Mouse (Mus musculus): ENCODE results near the gene Olfr430.
A peak's percentile ranks its signal among the peaks of the same experiment; 100 is the strongest.
"Not testable (repeated sequence)": the region's sequence is repeated elsewhere in the genome, so short reads cannot be mapped to it uniquely, and the experiment has no call there.

The Olfr430 gene

DNA sequence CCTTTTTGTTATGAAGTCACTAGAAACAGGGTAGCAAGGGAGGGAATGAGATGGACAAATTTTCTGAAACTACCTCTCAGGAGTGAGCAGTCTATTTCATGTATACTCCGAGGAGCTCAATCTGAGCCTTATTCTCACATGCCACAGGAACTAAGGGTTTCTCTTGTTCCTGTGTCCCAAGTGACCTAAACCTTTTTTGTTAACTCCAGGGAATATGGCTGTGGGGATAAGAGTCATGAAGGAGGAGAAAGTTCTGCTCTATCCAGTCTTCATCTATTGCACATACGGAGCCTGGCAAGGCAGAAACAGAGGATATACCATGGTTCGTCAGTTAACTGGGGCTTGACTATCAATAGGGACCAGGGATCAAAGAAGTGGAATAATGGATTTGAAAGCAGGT is at the start of gene Olfr430:
Olfr430 (plus strand) TSS at position 301 of the 400 bp plus-strand sequence.
- Histone ChIP-seq H3K27me3 (ENCODE audit: control insufficient read depth, insufficient read depth, low read length, poor library complexity, severe bottlenecking) (no peaks in the 10 kb centered on the region), H3K36me3 (ENCODE audit: control insufficient read depth, insufficient read depth, low read length, poor library complexity, severe bottlenecking) (no peaks in the 10 kb centered on the region)
- DNase-seq (ENCODE audit: low read depth, low spot score), result no peak

GRCm38 (mm10) chr1:174031698-174032097 is 34.7 kb upstream of the Olfr430 start, which contains the start of gene Ifi205:
Gene Ifi205 (minus strand): TSS chr1:174031810.
- no peak for DNase-seq (ENCODE audit: low read depth, low spot score)
- H3K27me3 ChIP-seq (ENCODE audit: control insufficient read depth, insufficient read depth, low read length, poor library complexity, severe bottlenecking), result no peaks in the 10 kb centered on the region
- H3K36me3 ChIP-seq (ENCODE audit: control insufficient read depth, insufficient read depth, low read length, poor library complexity, severe bottlenecking), result no peaks in the 10 kb centered on the region

- H3K27me3 ChIP-seq (ENCODE audit: control insufficient read depth, insufficient read depth, low read length, poor library complexity, severe bottlenecking), result no peaks in the 10 kb centered on the region
- no peaks in the 10 kb centered on the region for H3K36me3 ChIP-seq (ENCODE audit: control insufficient read depth, insufficient read depth, low read length, poor library complexity, severe bottlenecking)
- no peak for DNase-seq (ENCODE audit: low read depth, low spot score)
Measured at GRCm38 (mm10) chr1:174035841-174036240, 30.6 kb upstream of the Olfr430 start.

DNA sequence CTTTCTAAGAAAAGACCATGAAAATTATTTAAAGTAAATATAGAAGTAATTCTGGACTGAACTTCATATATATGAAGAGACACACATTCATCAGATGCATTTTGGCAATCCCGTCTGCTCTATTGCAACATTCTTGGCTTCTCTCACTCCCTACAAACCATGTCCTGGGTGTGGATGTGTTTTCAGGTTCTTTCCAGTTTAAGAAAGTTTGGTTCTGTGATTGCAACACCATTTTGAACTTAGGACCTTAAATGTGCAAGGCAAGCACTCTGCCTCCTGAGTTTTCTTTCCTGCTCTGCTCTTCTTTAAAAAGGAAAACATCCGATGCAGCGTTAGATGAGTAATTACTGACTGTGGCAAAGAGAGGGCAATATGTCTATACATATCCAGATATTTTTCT is 27.9 kb upstream of the Olfr430 start:
- no peaks in the 10 kb centered on the region for H3K36me3 ChIP-seq (ENCODE audit: control insufficient read depth, insufficient read depth, low read length, poor library complexity, severe bottlenecking)
- no peak for DNase-seq (ENCODE audit: low read depth, low spot score)
- no peaks in the 10 kb centered on the region for H3K27me3 ChIP-seq (ENCODE audit: control insufficient read depth, insufficient read depth, low read length, poor library complexity, severe bottlenecking)

DNA sequence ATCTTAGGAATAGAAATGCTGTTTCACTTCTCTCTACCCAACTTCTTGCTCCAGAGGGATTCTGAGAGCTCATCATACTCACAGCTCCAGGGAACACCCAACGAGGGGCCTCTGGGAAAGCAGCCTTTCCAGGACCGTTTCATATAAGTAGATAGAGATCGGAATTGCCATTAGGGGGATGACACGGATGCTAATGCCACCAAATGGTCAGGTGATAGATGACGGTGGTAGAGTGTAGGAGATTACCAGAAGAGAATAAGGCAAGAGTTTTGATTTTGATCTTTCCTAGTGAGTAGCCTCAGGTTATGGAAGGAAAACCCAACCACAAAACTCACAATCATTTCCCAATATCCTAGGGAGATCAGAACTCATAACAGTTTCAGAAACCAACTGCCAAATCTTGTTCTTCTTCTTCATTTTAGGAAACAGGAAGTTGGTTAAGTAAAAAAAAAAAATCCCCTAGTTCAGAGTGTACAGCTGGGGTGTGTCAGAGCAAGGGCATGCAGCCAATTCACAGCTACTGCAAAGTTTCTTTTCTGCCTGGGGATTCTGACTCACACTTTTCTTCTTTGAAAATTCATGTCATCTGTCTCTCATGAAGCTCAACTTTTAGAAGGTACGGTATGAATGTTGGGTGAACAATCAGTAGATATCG is 25.8 kb upstream of the Olfr430 start, which contains the start of gene Olfr433:
Olfr433 (plus strand) TSS at position 183 of the 655 bp plus-strand sequence.
- Histone ChIP-seq H3K27me3 (ENCODE audit: control insufficient read depth, insufficient read depth, low read length, poor library complexity, severe bottlenecking) (no peaks in the 10 kb centered on the region), H3K36me3 (ENCODE audit: control insufficient read depth, insufficient read depth, low read length, poor library complexity, severe bottlenecking) (no peaks in the 10 kb centered on the region)
- peak; percentile 75 for DNase-seq (ENCODE audit: low read depth, low spot score)

DNA sequence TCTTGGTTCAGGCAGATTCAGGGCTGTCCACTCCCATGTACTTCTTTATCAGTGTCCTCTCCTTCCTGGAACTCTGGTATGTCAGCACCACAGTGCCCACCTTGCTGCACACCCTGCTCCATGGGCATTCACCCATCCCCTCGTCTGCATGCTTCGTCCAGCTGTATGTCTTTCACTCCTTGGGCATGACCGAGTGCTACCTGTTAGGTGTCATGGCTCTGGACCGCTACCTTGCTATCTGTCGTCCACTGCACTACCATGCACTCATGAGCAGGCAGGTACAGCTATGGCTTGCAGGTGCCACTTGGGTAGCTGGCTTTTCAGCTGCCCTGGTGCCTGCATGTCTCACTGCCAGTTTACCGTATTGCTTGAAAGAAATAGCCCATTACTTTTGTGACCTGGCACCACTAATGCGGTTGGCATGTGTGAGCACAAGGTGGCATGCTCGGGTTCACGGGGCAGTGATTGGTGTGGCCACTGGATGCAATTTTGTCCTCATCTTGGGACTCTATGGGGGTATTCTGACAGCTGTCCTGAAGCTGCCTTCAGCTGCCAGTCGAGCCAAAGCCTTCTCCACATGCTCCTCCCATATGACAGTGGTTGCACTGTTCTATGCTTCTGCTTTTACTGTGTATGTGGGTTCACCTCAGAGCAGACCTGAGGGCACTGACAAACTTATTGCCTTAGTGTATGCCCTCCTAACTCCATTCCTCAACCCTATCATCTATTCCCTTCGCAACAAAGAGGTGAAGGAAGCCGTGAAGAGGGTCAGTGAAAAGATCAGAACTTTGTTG is 24.1 kb upstream of the Olfr430 start:
- not testable (repeated sequence) for H3K27me3 ChIP-seq (ENCODE audit: control insufficient read depth, insufficient read depth, low read length, poor library complexity, severe bottlenecking); DNase-seq (ENCODE audit: low read depth, low spot score); H3K36me3 ChIP-seq (ENCODE audit: control insufficient read depth, insufficient read depth, low read length, poor library complexity, severe bottlenecking)

DNA sequence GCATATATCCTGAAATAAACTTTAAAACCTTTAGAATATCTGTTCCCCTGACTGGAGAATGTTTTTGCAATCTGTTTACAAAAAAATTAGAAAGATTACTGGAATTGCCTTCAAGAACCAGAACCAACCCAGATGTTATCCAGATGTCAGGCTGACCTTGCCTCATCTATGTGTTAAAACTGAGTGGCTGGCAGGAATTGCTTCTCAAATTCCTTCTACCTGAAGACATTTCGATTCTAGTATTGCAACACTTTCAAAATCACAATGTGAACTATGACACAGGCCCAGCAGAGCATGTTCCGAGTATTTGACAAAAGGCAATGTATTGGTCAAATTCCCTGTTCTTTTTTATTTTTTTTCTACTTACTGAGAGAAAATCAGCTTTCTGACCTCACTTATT is 22.0 kb upstream of the Olfr430 start:
- no peak for DNase-seq (ENCODE audit: low read depth, low spot score)
- Histone ChIP-seq H3K36me3 (ENCODE audit: control insufficient read depth, insufficient read depth, low read length, poor library complexity, severe bottlenecking) (no peaks in the 10 kb centered on the region), H3K27me3 (ENCODE audit: control insufficient read depth, insufficient read depth, low read length, poor library complexity, severe bottlenecking) (no peaks in the 10 kb centered on the region)

DNA sequence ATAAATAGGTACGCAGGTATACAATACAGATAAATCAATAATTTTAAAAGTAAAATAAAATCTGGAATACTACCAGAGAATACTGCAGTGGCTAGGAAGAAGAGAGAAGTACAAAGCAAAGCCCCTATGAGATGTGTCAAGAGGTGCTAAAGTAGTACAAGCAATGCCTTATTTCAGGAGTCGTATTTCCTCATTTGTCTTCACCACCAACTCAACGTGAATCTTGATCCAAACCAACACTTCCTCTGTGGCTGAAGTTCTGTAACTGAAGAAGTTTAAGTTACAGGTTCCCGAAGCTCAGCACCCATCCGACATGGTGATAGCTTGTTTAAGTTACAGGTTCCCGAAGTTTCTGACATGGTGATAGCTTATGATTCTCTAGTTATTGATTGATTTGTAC is 18.2 kb upstream of the Olfr430 start:
- H3K27me3 ChIP-seq (ENCODE audit: control insufficient read depth, insufficient read depth, low read length, poor library complexity, severe bottlenecking); DNase-seq (ENCODE audit: low read depth, low spot score); H3K36me3 ChIP-seq (ENCODE audit: control insufficient read depth, insufficient read depth, low read length, poor library complexity, severe bottlenecking): not testable (repeated sequence)

DNA sequence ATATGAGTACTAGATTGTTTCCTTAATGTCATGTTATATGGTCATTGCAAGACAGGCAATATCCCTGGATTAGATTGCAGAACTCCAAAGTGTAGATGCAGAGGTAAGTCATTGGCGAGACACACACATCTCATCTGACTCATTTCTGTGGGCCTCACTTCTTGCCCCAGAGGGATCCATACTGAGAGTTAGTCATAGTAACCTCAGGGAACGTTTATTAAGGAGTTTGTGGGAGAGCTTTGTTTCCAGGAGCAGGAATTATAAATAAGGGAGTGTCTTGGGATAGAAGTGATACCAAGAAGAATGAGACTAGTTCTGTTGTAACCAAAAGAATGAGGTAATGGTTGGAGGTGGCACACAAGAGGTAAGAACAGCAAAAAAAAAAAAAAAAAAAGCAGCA is 17.5 kb upstream of the Olfr430 start, which contains the start of gene Olfr432:
Olfr432 (plus strand) TSS at position 313 of the 400 bp plus-strand sequence.
- no peaks in the 10 kb centered on the region for H3K36me3 ChIP-seq (ENCODE audit: control insufficient read depth, insufficient read depth, low read length, poor library complexity, severe bottlenecking)
- no peaks in the 10 kb centered on the region for H3K27me3 ChIP-seq (ENCODE audit: control insufficient read depth, insufficient read depth, low read length, poor library complexity, severe bottlenecking)
- DNase-seq (ENCODE audit: low read depth, low spot score), result no peak

- not testable (repeated sequence) for DNase-seq (ENCODE audit: low read depth, low spot score); H3K27me3 ChIP-seq (ENCODE audit: control insufficient read depth, insufficient read depth, low read length, poor library complexity, severe bottlenecking); H3K36me3 ChIP-seq (ENCODE audit: control insufficient read depth, insufficient read depth, low read length, poor library complexity, severe bottlenecking)
Measured at GRCm38 (mm10) chr1:174049357-174049756, 17.0 kb upstream of the Olfr430 start.

DNA sequence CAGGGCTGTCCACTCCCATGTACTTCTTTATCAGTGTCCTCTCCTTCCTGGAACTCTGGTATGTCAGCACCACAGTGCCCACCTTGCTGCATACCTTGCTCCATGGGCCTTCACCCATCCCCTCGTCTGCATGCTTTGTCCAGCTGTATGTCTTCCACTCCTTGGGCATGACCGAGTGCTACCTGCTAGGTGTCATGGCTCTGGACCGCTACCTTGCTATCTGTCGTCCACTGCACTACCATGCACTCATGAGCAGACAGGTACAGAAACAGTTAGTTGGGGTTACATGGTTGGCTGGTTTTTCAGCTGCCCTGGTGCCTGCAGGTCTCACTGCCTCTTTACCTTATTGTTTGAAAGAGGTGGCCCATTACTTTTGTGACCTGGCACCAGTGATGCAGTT is 15.9 kb upstream of the Olfr430 start:
- Histone ChIP-seq H3K36me3 (ENCODE audit: control insufficient read depth, insufficient read depth, low read length, poor library complexity, severe bottlenecking) (no peaks in the 10 kb centered on the region), H3K27me3 (ENCODE audit: control insufficient read depth, insufficient read depth, low read length, poor library complexity, severe bottlenecking) (no peaks in the 10 kb centered on the region)
- DNase-seq (ENCODE audit: low read depth, low spot score), result peak; percentile 26

DNA sequence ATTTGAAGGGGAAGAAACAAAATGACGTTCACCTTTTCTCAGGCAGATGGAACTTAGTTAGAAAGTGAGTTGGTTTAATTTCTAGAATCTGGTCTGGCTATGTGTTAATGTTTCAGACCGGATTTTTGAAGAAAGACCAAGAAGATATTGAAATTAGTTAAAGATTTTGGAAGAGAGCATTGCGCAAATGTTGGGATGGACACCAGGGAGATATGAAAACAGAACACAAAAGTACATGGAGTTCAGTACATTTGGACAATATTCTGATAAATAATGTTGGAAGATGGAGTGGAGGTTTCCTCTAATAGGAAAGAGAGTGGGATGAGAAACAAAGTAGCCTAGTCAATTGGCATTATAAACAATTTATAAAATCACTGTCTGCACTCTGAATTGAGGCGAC is 14.9 kb upstream of the Olfr430 start:
- no peak for DNase-seq (ENCODE audit: low read depth, low spot score)
- H3K27me3 ChIP-seq (ENCODE audit: control insufficient read depth, insufficient read depth, low read length, poor library complexity, severe bottlenecking), result no peaks in the 10 kb centered on the region

DNA sequence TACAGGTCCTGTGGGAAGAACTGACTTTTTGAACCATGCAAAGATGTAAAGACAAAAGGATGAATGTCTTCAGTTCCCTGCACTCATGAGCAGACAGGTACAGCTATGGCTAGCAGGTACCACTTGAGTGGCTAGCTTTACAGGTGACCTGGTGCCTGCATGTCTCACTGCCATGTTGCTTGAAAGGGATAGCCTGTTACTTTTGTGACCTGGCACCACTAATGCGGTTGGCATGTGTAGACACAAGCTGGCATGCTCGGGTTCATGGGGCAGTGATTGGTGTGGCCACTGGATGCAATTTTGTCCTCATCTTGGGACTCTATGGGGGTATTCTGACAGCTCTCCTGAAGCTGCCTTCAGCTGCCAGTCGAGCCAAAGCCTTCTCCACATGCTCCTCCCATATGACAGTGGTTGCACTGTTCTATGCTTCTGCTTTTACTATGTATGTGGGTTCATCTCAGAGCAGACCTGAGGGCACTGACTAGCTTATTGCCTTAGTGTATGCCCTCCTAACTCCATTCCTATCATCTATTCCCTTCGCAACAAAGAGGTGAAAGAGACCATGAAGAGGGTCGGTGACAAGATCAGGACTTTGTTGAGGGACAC is 14.4 kb upstream of the Olfr430 start:
- Histone ChIP-seq H3K36me3 (ENCODE audit: control insufficient read depth, insufficient read depth, low read length, poor library complexity, severe bottlenecking) (no peaks in the 10 kb centered on the region), H3K27me3 (ENCODE audit: control insufficient read depth, insufficient read depth, low read length, poor library complexity, severe bottlenecking) (no peaks in the 10 kb centered on the region)
- no peak for DNase-seq (ENCODE audit: low read depth, low spot score)

More for the DNA sequence above, 14.9 kb upstream of the Olfr430 start:
- no peaks in the 10 kb centered on the region for H3K36me3 ChIP-seq (ENCODE audit: control insufficient read depth, insufficient read depth, low read length, poor library complexity, severe bottlenecking)

GRCm38 (mm10) chr1:174052981-174053380 is 13.4 kb upstream of the Olfr430 start:
- no peak for DNase-seq (ENCODE audit: low read depth, low spot score)
- Histone ChIP-seq H3K36me3 (ENCODE audit: control insufficient read depth, insufficient read depth, low read length, poor library complexity, severe bottlenecking) (no peaks in the 10 kb centered on the region), H3K27me3 (ENCODE audit: control insufficient read depth, insufficient read depth, low read length, poor library complexity, severe bottlenecking) (no peaks in the 10 kb centered on the region)

- H3K36me3 ChIP-seq (ENCODE audit: control insufficient read depth, insufficient read depth, low read length, poor library complexity, severe bottlenecking), result no peaks in the 10 kb centered on the region
- no peaks in the 10 kb centered on the region for H3K27me3 ChIP-seq (ENCODE audit: control insufficient read depth, insufficient read depth, low read length, poor library complexity, severe bottlenecking)
- DNase-seq (ENCODE audit: low read depth, low spot score), result peak; percentile 29
Measured at GRCm38 (mm10) chr1:174055248-174055647, 11.2 kb upstream of the Olfr430 start.
